Mouse (Mus musculus) G1E (cell line): Measurements from ENCODE around the gene H2-M10.6. TPM values are rescaled to one million over a fixed set of nuclear protein-coding genes. Genes with fewer than 3 reads are reported as not detected.

Experiments
- ATAC-seq: 2 replicates; pipeline ENCODE4 v1.8.0; 2016; ENCODE audit warnings: mild to moderate bottlenecking; ENCODE audit not compliant: insufficient number of reproducible peaks, poor library complexity, low FRiP score, severe bottlenecking; ENCODE audit errors: extremely low read depth
- DNase-seq: peaks from one replicate; pipeline ENCODE4 v3.0.0; 2012; ENCODE audit warnings: low spot score
- H3K27me3 ChIP-seq: 2 replicates; pipeline ENCODE4 v1.6.1; 2012; ENCODE audit warnings: mild to moderate bottlenecking, low read length, inconsistent platforms; ENCODE audit not compliant: insufficient read depth
- H3K36me3 ChIP-seq: replicated peaks from 2 replicates; pipeline ENCODE3; 2012; ENCODE audit warnings: mild to moderate bottlenecking, inconsistent platforms
- H3K4me1 ChIP-seq: 2 replicates; pipeline ENCODE4 v1.6.1; 2012; ENCODE audit warnings: low read depth, low read length, inconsistent platforms, mixed read lengths; ENCODE audit not compliant: insufficient read depth
- H3K4me3 ChIP-seq: 2 replicates; pipeline ENCODE4 v1.5.1; 2012; ENCODE audit warnings: low read depth, mild to moderate bottlenecking, inconsistent platforms, low read length, moderate library complexity, mixed read lengths
- H3K9me3 ChIP-seq: replicated peaks from 2 replicates; pipeline ENCODE4 v1.6.1; 2012; ENCODE audit warnings: inconsistent platforms
- CTCF ChIP-seq: IDR thresholded peaks from 2 replicates; pipeline ENCODE4 v1.5.1; 2012; ENCODE audit warnings: low read depth, low read length, inconsistent platforms, mixed read lengths
- GATA1 ChIP-seq: IDR thresholded peaks from 2 replicates; pipeline ENCODE4 v1.6.1; 2012; ENCODE audit warnings: borderline replicate concordance, low read length, inconsistent platforms, mixed read lengths
- GATA2 ChIP-seq: IDR thresholded peaks from 2 replicates; pipeline ENCODE4 v1.6.1; 2012; ENCODE audit warnings: low read depth, low read length, inconsistent platforms, borderline replicate concordance
- POLR2AphosphoS5 ChIP-seq: IDR thresholded peaks from 2 replicates; pipeline ENCODE4 v1.6.1; 2012; ENCODE audit warnings: low read depth, low read length, inconsistent platforms; ENCODE audit not compliant: insufficient replicate concordance
- TAL1 ChIP-seq: conservative IDR thresholded peaks from 2 replicates; pipeline ENCODE4 v1.6.1; 2012; ENCODE audit warnings: low read depth, low read length, inconsistent platforms, mixed read lengths
- polyA plus RNA-seq: library from polyadenylated mRNA; stranded (reverse); fragments of >175 nt; gene quantifications from 2 replicates; pipeline ENCODE4 v1.2.3, GENCODE M21; 2012
- total RNA-seq, 2 experiments: library from RNA; stranded (forward) in 1 of 2; stranded (reverse) in 1 of 2; fragments of 200-1000 nt in 1 of 2; fragments of >200 nt in 1 of 2; fragmentation: Nextera tagmentation in 1 of 2; gene quantifications; 2 replicates each; pipeline ENCODE4 v1.2.3; 2014 to 2017

H2-M10.6 gene
- total and polyA plus RNA-seq, 3 experiments = not detected

- peaks cover 61% of the 10 kb centered on the region for H3K36me3 ChIP-seq
- DNase-seq (no peak), ATAC-seq (no peak)
- no peaks in the 10 kb centered on the region for H3K27me3 ChIP-seq
- no peak overlapping the region for H3K4me3 ChIP-seq
- TF ChIP-seq GATA2 (no peak), CTCF (no peak), GATA1 (no peak), TAL1 (no peak), POLR2AphosphoS5 (no peak)
- H3K9me3 ChIP-seq = no peaks in the 10 kb centered on the region
- H3K4me1 ChIP-seq = no peaks in the 10 kb centered on the region
Measured at GRCm38 (mm10) chr17:36851200-36851599, 39.2 kb downstream of the H2-M10.6 start.

GRCm38 (mm10) chr17:36851627-36852026 is 39.7 kb downstream of the H2-M10.6 start:
- TF ChIP-seq CTCF = no peak
- no peak for TF ChIP-seq GATA2
- TF ChIP-seq TAL1 = no peak
- TF ChIP-seq POLR2AphosphoS5 = no peak
- TF ChIP-seq GATA1 = no peak
- no peaks in the 10 kb centered on the region for H3K27me3 ChIP-seq
- H3K9me3 ChIP-seq = no peaks in the 10 kb centered on the region
- DNase-seq = no peak
- no peaks in the 10 kb centered on the region for H3K4me1 ChIP-seq
- peaks cover 62% of the 10 kb centered on the region for H3K36me3 ChIP-seq
- ATAC-seq = no peak
- H3K4me3 ChIP-seq = no peak overlapping the region

GRCm38 (mm10) chr17:36855484-36855883 is 43.5 kb downstream of the H2-M10.6 start:
- TF ChIP-seq GATA1 (no peak), GATA2 (no peak), TAL1 (no peak), CTCF (no peak), POLR2AphosphoS5 (no peak)
- ATAC-seq (no peak), DNase-seq (no peak)
- Histone ChIP-seq H3K27me3 (no peaks in the 10 kb centered on the region), H3K36me3 (peaks cover 76% of the 10 kb centered on the region), H3K4me1 (no peaks in the 10 kb centered on the region), H3K4me3 (no peak overlapping the region), H3K9me3 (no peaks in the 10 kb centered on the region)

GRCm38 (mm10) chr17:36856236-36856635 is 44.3 kb downstream of the H2-M10.6 start:
- H3K4me3 ChIP-seq = no peak overlapping the region
- peaks cover 68% of the 10 kb centered on the region for H3K36me3 ChIP-seq
- no peaks in the 10 kb centered on the region for H3K4me1 ChIP-seq
- DNase-seq (no peak), ATAC-seq (no peak)
- H3K9me3 ChIP-seq = no peaks in the 10 kb centered on the region
- H3K27me3 ChIP-seq = peaks cover 2% of the 10 kb centered on the region; the same call in 1 of the 2 replicates
- TF ChIP-seq TAL1 (no peak), CTCF (no peak), POLR2AphosphoS5 (no peak), GATA1 (no peak), GATA2 (no peak)

GRCm38 (mm10) chr17:36858181-36858580 is 46.2 kb downstream of the H2-M10.6 start:
- Histone ChIP-seq H3K4me1 (no peaks in the 10 kb centered on the region), H3K27me3 (peaks cover 7% of the 10 kb centered on the region; the same call in 1 of the 2 replicates), H3K4me3 (no peak overlapping the region), H3K36me3 (peaks cover 49% of the 10 kb centered on the region), H3K9me3 (no peaks in the 10 kb centered on the region)
- no peak for ATAC-seq
- DNase-seq = no peak
- TF ChIP-seq POLR2AphosphoS5 (no peak), GATA1 (no peak), CTCF (no peak), GATA2 (no peak), TAL1 (no peak)

GRCm38 (mm10) chr17:36861680-36862079 is 49.7 kb downstream of the H2-M10.6 start:
- Histone ChIP-seq H3K36me3 (peaks cover 24% of the 10 kb centered on the region), H3K4me3 (no peak overlapping the region), H3K4me1 (peaks cover 7% of the 10 kb centered on the region), H3K9me3 (no peaks in the 10 kb centered on the region), H3K27me3 (peaks cover 20% of the 10 kb centered on the region)
- ATAC-seq (no peak), DNase-seq (no peak)
- TF ChIP-seq CTCF = no peak
- TF ChIP-seq POLR2AphosphoS5 = no peak
- no peak for TF ChIP-seq GATA1
- TF ChIP-seq GATA2 = no peak
- no peak for TF ChIP-seq TAL1

Other genes with a start within 250 kb of the H2-M10.6 start
- not detected in 2 replicates for gene H2-M9, start 169.5 kb upstream of the H2-M10.6 start, total RNA-seq (2014; fragmentation: Nextera tagmentation)
- 0.12 and 0.27 TPM in 2 replicates for gene H2-M9, start 169.5 kb upstream of the H2-M10.6 start, total RNA-seq (2017)
- not detected in 2 replicates for gene H2-M9, start 169.5 kb upstream of the H2-M10.6 start, polyA plus RNA-seq
- gene H2-M1, start 140.0 kb upstream of the H2-M10.6 start, total RNA-seq (2014; fragmentation: Nextera tagmentation) = not detected in 2 replicates
- gene H2-M1, start 140.0 kb upstream of the H2-M10.6 start, total RNA-seq (2017) = 0.16 TPM in 1 of 2 replicates, not detected in the other
- not detected in 2 replicates for gene H2-M1, start 140.0 kb upstream of the H2-M10.6 start, polyA plus RNA-seq
- not detected in 2 replicates for gene H2-M10.5, start 39.3 kb upstream of the H2-M10.6 start, total RNA-seq (2014; fragmentation: Nextera tagmentation)
- not detected in 2 replicates for gene H2-M10.5, start 39.3 kb upstream of the H2-M10.6 start, total RNA-seq (2017)
- not detected in 2 replicates for gene H2-M10.5, start 39.3 kb upstream of the H2-M10.6 start, polyA plus RNA-seq
- 31.8 and 39.7 TPM in 2 replicates for gene Trim26, start 25.0 kb downstream of the H2-M10.6 start, total RNA-seq (2014; fragmentation: Nextera tagmentation)
- gene Trim26, start 25.0 kb downstream of the H2-M10.6 start, total RNA-seq (2017) = 12.5 TPM in 2 replicates
- gene Trim26, start 25.0 kb downstream of the H2-M10.6 start, polyA plus RNA-seq = 11.7 and 13.4 TPM in 2 replicates
- gene Trim15, start 55.0 kb downstream of the H2-M10.6 start, total RNA-seq (2014; fragmentation: Nextera tagmentation) = not detected in 2 replicates
- 0.22 TPM in 1 of 2 replicates, not detected in the other for gene Trim15, start 55.0 kb downstream of the H2-M10.6 start, total RNA-seq (2017)
- gene Trim15, start 55.0 kb downstream of the H2-M10.6 start, polyA plus RNA-seq = not detected in 2 replicates
- 8.3 and 18.1 TPM in 2 replicates for gene Trim10, start 57.4 kb downstream of the H2-M10.6 start, total RNA-seq (2014; fragmentation: Nextera tagmentation)
- gene Trim10, start 57.4 kb downstream of the H2-M10.6 start, total RNA-seq (2017) = 16.2 and 17.5 TPM in 2 replicates
- 2.7 and 6.1 TPM in 2 replicates for gene Trim10, start 57.4 kb downstream of the H2-M10.6 start, polyA plus RNA-seq
- not detected in 2 replicates for gene Trim40, start 78.0 kb downstream of the H2-M10.6 start, total RNA-seq (2014; fragmentation: Nextera tagmentation)
- gene Trim40, start 78.0 kb downstream of the H2-M10.6 start, total RNA-seq (2017) = 0.12 TPM in 1 of 2 replicates, not detected in the other
- not detected in 2 replicates for gene Trim40, start 78.0 kb downstream of the H2-M10.6 start, polyA plus RNA-seq
- not detected in 2 replicates for gene Trim31, start 85.9 kb downstream of the H2-M10.6 start, total RNA-seq (2014; fragmentation: Nextera tagmentation)
- not detected in 2 replicates for gene Trim31, start 85.9 kb downstream of the H2-M10.6 start, total RNA-seq (2017)
- gene Trim31, start 85.9 kb downstream of the H2-M10.6 start, polyA plus RNA-seq = not detected in 2 replicates
- gene Rnf39, start 130.7 kb downstream of the H2-M10.6 start, total RNA-seq (2014; fragmentation: Nextera tagmentation) = not detected in 2 replicates
- not detected in 2 replicates for gene Rnf39, start 130.7 kb downstream of the H2-M10.6 start, total RNA-seq (2017)
- not detected in 2 replicates for gene Rnf39, start 130.7 kb downstream of the H2-M10.6 start, polyA plus RNA-seq
- gene Ppp1r11, start 139.6 kb downstream of the H2-M10.6 start, total RNA-seq (2014; fragmentation: Nextera tagmentation) = 113 and 130 TPM in 2 replicates
- 104 and 113 TPM in 2 replicates for gene Ppp1r11, start 139.6 kb downstream of the H2-M10.6 start, total RNA-seq (2017)
- 247 and 300 TPM in 2 replicates for gene Ppp1r11, start 139.6 kb downstream of the H2-M10.6 start, polyA plus RNA-seq
- 154 and 169 TPM in 2 replicates for gene Znrd1, start 146.4 kb downstream of the H2-M10.6 start, total RNA-seq (2014; fragmentation: Nextera tagmentation)
- gene Znrd1, start 146.4 kb downstream of the H2-M10.6 start, total RNA-seq (2017) = 123 and 127 TPM in 2 replicates
- gene Znrd1, start 146.4 kb downstream of the H2-M10.6 start, polyA plus RNA-seq = 4.7 and 6.8 TPM in 2 replicates
- gene Znrd1as, start 146.4 kb downstream of the H2-M10.6 start, total RNA-seq (2014; fragmentation: Nextera tagmentation) = 17.3 and 18.0 TPM in 2 replicates
- gene Znrd1as, start 146.4 kb downstream of the H2-M10.6 start, total RNA-seq (2017) = 23.3 and 35.1 TPM in 2 replicates
- 0.77 and 0.95 TPM in 2 replicates for gene Znrd1as, start 146.4 kb downstream of the H2-M10.6 start, polyA plus RNA-seq
- gene 2410137M14Rik, start 169.1 kb downstream of the H2-M10.6 start, total RNA-seq (2014; fragmentation: Nextera tagmentation) = not detected in 2 replicates
- gene 2410137M14Rik, start 169.1 kb downstream of the H2-M10.6 start, total RNA-seq (2017) = 0.16 TPM in 1 of 2 replicates, not detected in the other
- gene 2410137M14Rik, start 169.1 kb downstream of the H2-M10.6 start, polyA plus RNA-seq = not detected in 2 replicates
- not detected in 2 replicates for gene H2-M5, start 177.4 kb downstream of the H2-M10.6 start, total RNA-seq (2014; fragmentation: Nextera tagmentation)
- 0.11 TPM in 1 of 2 replicates, not detected in the other for gene H2-M5, start 177.4 kb downstream of the H2-M10.6 start, total RNA-seq (2017)
- gene H2-M5, start 177.4 kb downstream of the H2-M10.6 start, polyA plus RNA-seq = not detected in 2 replicates
- gene Zfp57, start 189.0 kb downstream of the H2-M10.6 start, total RNA-seq (2014; fragmentation: Nextera tagmentation) = not detected in 2 replicates
- gene Zfp57, start 189.0 kb downstream of the H2-M10.6 start, total RNA-seq (2017) = 0.35 and 0.44 TPM in 2 replicates
- not detected in 2 replicates for gene Zfp57, start 189.0 kb downstream of the H2-M10.6 start, polyA plus RNA-seq
- gene Mog, start 211.2 kb downstream of the H2-M10.6 start, total RNA-seq (2014; fragmentation: Nextera tagmentation) = not detected in 2 replicates
- gene Mog, start 211.2 kb downstream of the H2-M10.6 start, total RNA-seq (2017) = 0.05 TPM in 1 of 2 replicates, not detected in the other
- gene Mog, start 211.2 kb downstream of the H2-M10.6 start, polyA plus RNA-seq = not detected in 2 replicates
- gene Gabbr1, start 233.8 kb downstream of the H2-M10.6 start, total RNA-seq (2014; fragmentation: Nextera tagmentation) = 35.2 and 36.4 TPM in 2 replicates
- gene Gabbr1, start 233.8 kb downstream of the H2-M10.6 start, total RNA-seq (2017) = 11.7 and 12.4 TPM in 2 replicates
- gene Gabbr1, start 233.8 kb downstream of the H2-M10.6 start, polyA plus RNA-seq = 31.9 and 42.6 TPM in 2 replicates